Mouse (Mus musculus): ENCODE results near the gene Mdga2.

The Mdga2 gene

GRCm38 (mm10) chr12:67222221-67223025, at the start of gene Mdga2:
Mdga2 (minus strand) TSS chr12:67222549.
- in situ Hi-C loops (cut with MboI) = no loop called here

GRCm38 (mm10) chr12:67267409-67267808, 45.1 kb upstream of the Mdga2 start:
- in situ Hi-C loops (cut with MboI) = no loop called here

- in situ Hi-C loops (cut with MboI) = no loop called here
Measured at GRCm38 (mm10) chr12:67223530-67223929, 1.2 kb upstream of the Mdga2 start.

GRCm38 (mm10) chr12:67221329-67222220, 774 bp downstream of the Mdga2 start:
- in situ Hi-C loops (cut with MboI) = no loop called here

- in situ Hi-C loops (cut with MboI) = no loop called here
Measured at GRCm38 (mm10) chr12:67220641-67221231, 1.6 kb downstream of the Mdga2 start.

GRCm38 (mm10) chr12:67220041-67220440, 2.3 kb downstream of the Mdga2 start:
- in situ Hi-C loops (cut with MboI) = no loop called here

- in situ Hi-C loops (cut with MboI) = no loop called here
Measured at GRCm38 (mm10) chr12:67219564-67219963, 2.8 kb downstream of the Mdga2 start.

- in situ Hi-C loops (cut with MboI) = no loop called here
Measured at GRCm38 (mm10) chr12:67212801-67213200, 9.5 kb downstream of the Mdga2 start.

GRCm38 (mm10) chr12:67178155-67178554, 44.2 kb downstream of the Mdga2 start:
- in situ Hi-C loops (cut with MboI) = no loop called here

GRCm38 (mm10) chr12:67156569-67157237, 65.6 kb downstream of the Mdga2 start:
- in situ Hi-C loops (cut with MboI) = no loop called here

- in situ Hi-C loops (cut with MboI) = no loop called here
Measured at GRCm38 (mm10) chr12:67153077-67153476, 69.3 kb downstream of the Mdga2 start.

- in situ Hi-C loops (cut with MboI) = no loop called here
Measured at GRCm38 (mm10) chr12:67141605-67142004, 80.7 kb downstream of the Mdga2 start.

GRCm38 (mm10) chr12:67140131-67140530, 82.2 kb downstream of the Mdga2 start:
- in situ Hi-C loops (cut with MboI) = no loop called here

GRCm38 (mm10) chr12:67127457-67127856, 94.9 kb downstream of the Mdga2 start:
- in situ Hi-C loops (cut with MboI) = no loop called here

- in situ Hi-C loops (cut with MboI) = no loop called here
Measured at GRCm38 (mm10) chr12:67123874-67124273, 98.5 kb downstream of the Mdga2 start.

- in situ Hi-C loops (cut with MboI) = no loop called here
Measured at GRCm38 (mm10) chr12:67118652-67119515, 103.5 kb downstream of the Mdga2 start.

- in situ Hi-C loops (cut with MboI) = no loop called here
Measured at GRCm38 (mm10) chr12:67104171-67104570, 118.2 kb downstream of the Mdga2 start.

GRCm38 (mm10) chr12:67094414-67094813, 127.9 kb downstream of the Mdga2 start:
- in situ Hi-C loops (cut with MboI) = no loop called here

GRCm38 (mm10) chr12:67090420-67090965, 131.9 kb downstream of the Mdga2 start:
- in situ Hi-C loops (cut with MboI) = no loop called here
